Mouse (Mus musculus) bone marrow, adult 2 months (tissue): ENCODE measurements around the gene Rpl12. TPM values are rescaled to one million over a fixed set of nuclear protein-coding genes. Genes with fewer than 3 reads are reported as not detected.
"Not testable (repeated sequence)": the region's sequence is repeated elsewhere in the genome, so short reads cannot be mapped to it uniquely, and the experiment has no call there.

Experiments
- H3K27ac ChIP-seq: fragments of 200-500 bp; 2 replicates; pipeline ENCODE4 v1.5.1; 2012; ENCODE audit warnings: low read depth, mild to moderate bottlenecking, control low read depth, inconsistent platforms, low read length; ENCODE audit not compliant: control insufficient read depth, poor library complexity, insufficient read depth
- H3K4me1 ChIP-seq: fragments of 200-500 bp; 2 replicates; pipeline ENCODE4 v1.6.1; 2011; ENCODE audit warnings: low read length; ENCODE audit not compliant: control insufficient read depth, insufficient read depth
- H3K4me3 ChIP-seq: fragments of 200-500 bp; replicated peaks from 2 replicates; pipeline ENCODE3; 2011; ENCODE audit warnings: mild to moderate bottlenecking, low read depth, low read length, control low read depth; ENCODE audit not compliant: control insufficient read depth
- CTCF ChIP-seq: fragments of 200-500 bp; IDR thresholded peaks from 2 replicates; pipeline ENCODE4 v1.5.1; 2011; ENCODE audit warnings: low read length, control low read depth; ENCODE audit not compliant: control insufficient read depth, insufficient read depth
- POLR2A ChIP-seq: fragments of 200-500 bp; IDR thresholded peaks from 2 replicates; pipeline ENCODE4 v1.6.1; 2011; ENCODE audit warnings: low read depth, mild to moderate bottlenecking, control low read depth, low read length, borderline replicate concordance; ENCODE audit not compliant: control insufficient read depth
- WGBS: fragments of 180-500 bp; shearing (Covaris S2); methylation state at CpG from one replicate; pipeline ENCODE4 v1.1.7; 2018; 5-methylcytosine and 5-hydroxymethylcytosine counted together
- polyA plus RNA-seq: library from polyadenylated mRNA; stranded (reverse); fragments of >200 nt; gene quantifications from 2 replicates; pipeline ENCODE4 v1.2.4, GENCODE M21; 2011; ENCODE audit warnings: low replicate concordance; ENCODE audit not compliant: missing spikeins, insufficient read depth, insufficient read length

The Rpl12 gene
- polyA plus RNA-seq, 1 experiment: 113 TPM

GRCm38 (mm10) chr2:32997081-32997480 is 35.7 kb downstream of the Rpl12 start:
- Histone ChIP-seq H3K27ac (no peak overlapping the region), H3K4me3 (no peak overlapping the region), H3K4me1 (no peaks in the 10 kb centered on the region)
- WGBS: 74% methylated on average over 6 of the region's 6 CpGs
- no peak for TF ChIP-seq POLR2A
- no peak for TF ChIP-seq CTCF

- Histone ChIP-seq H3K4me1 (no peaks in the 10 kb centered on the region), H3K27ac (no peak overlapping the region), H3K4me3 (no peak overlapping the region)
- WGBS: 78% methylated on average over 4 of the region's 4 CpGs
- TF ChIP-seq CTCF (no peak), POLR2A (no peak)
Measured at GRCm38 (mm10) chr2:32997792-32998191, 36.4 kb downstream of the Rpl12 start.

- WGBS: 75% methylated on average over 2 of the region's 2 CpGs
- TF ChIP-seq POLR2A (no peak), CTCF (no peak)
- no peak overlapping the region for H3K27ac ChIP-seq
- H3K4me3 ChIP-seq: no peak overlapping the region
- no peaks in the 10 kb centered on the region for H3K4me1 ChIP-seq
Measured at GRCm38 (mm10) chr2:32999752-33000151, 38.4 kb downstream of the Rpl12 start.

DNA sequence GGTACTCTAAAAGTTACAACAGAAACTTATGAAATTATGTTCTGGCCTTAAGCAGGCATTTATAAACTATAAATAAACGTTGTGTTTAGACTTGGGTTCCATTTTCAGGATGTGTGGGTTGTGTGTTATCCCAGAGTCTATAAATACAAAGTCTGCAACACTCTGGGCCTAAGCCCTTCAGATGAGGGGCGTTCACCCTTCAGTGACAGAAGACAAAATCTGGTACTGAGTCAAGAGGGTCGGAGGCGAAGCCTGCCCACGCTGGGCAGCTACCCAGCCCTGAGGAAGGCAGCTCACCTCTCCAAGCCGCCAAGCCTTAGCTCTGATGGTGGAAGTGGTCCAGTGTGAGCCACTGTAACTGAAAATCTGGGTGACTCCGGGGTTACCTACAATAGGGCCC is 40.8 kb downstream of the Rpl12 start:
- 81% methylated on average over 7 of the region's 7 CpGs for WGBS
- Histone ChIP-seq H3K4me1 (no peaks in the 10 kb centered on the region), H3K27ac (no peak overlapping the region), H3K4me3 (no peak overlapping the region)
- TF ChIP-seq POLR2A (no peak), CTCF (no peak)

- 61% methylated on average over 5 of the region's 5 CpGs for whole genome bisulfite sequencing
- Histone ChIP-seq H3K4me3 (no peak overlapping the region), H3K27ac (no peak overlapping the region), H3K4me1 (no peaks in the 10 kb centered on the region)
- TF ChIP-seq POLR2A: no peak
- TF ChIP-seq CTCF: no peak
Measured at GRCm38 (mm10) chr2:33005041-33005440, 43.7 kb downstream of the Rpl12 start.

DNA sequence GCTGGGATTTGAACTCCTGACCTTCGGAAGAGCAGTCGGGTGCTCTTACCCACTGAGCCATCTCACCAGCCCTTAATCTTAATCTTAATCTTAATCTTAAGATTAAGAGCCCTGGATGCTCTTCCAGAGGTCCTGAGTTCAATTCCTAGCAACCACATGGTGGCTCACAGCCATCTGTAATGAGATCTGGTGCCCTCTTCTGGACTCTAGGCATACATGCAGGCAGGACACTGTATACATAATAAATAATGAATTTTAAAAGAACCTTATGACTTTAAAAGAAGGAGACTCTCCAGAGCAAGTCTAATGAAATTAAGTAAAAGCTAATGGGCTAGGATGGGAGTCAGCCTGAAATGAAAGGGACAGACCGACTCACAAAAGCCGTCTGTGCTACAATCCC is 47.7 kb downstream of the Rpl12 start:
- H3K4me3 ChIP-seq, H3K4me1 ChIP-seq, H3K27ac ChIP-seq: not testable (repeated sequence)
- 75% methylated on average over 4 of the region's 4 CpGs for WGBS

GRCm38 (mm10) chr2:33014877-33015276 is 53.5 kb downstream of the Rpl12 start:
- no peak overlapping the region for H3K4me3 ChIP-seq
- TF ChIP-seq CTCF (no peak), POLR2A (no peak)
- H3K27ac ChIP-seq: no peak overlapping the region
- WGBS: 78% methylated on average over 5 of the region's 5 CpGs
- no peaks in the 10 kb centered on the region; the same call in none of the 2 replicates for H3K4me1 ChIP-seq

Other genes starting within 250 kb of the Rpl12 start
- gene Cdk9, start 248.5 kb upstream of the Rpl12 start, polyA plus RNA-seq: 105 and 154 TPM in 2 replicates
- 23.3 and 51.8 TPM in 2 replicates for gene Sh2d3c, start 240.5 kb upstream of the Rpl12 start, polyA plus RNA-seq
- not detected in 2 replicates for gene 6330409D20Rik, start 220.5 kb upstream of the Rpl12 start, polyA plus RNA-seq
- gene Tor2a, start 204.3 kb upstream of the Rpl12 start, polyA plus RNA-seq: 9.2 and 13.6 TPM in 2 replicates
- gene Ttc16, start 185.9 kb upstream of the Rpl12 start, polyA plus RNA-seq: 1.1 and 1.5 TPM in 2 replicates
- gene Ptrh1, start 185.8 kb upstream of the Rpl12 start, polyA plus RNA-seq: 1.7 and 2.7 TPM in 2 replicates
- not detected in 2 replicates for gene Cfap157, start 177.1 kb upstream of the Rpl12 start, polyA plus RNA-seq
- gene Stxbp1, start 114.3 kb upstream of the Rpl12 start, polyA plus RNA-seq: 2.5 and 3.2 TPM in 2 replicates
- 2.1 and 9.9 TPM in 2 replicates for gene Fam129b, start 85.4 kb upstream of the Rpl12 start, polyA plus RNA-seq
- gene Lrsam1, start 55 bp downstream of the Rpl12 start, polyA plus RNA-seq: 2.3 and 4.1 TPM in 2 replicates
- gene Slc2a8, start 20.5 kb downstream of the Rpl12 start, polyA plus RNA-seq: 6.4 and 6.7 TPM in 2 replicates
- gene Garnl3, start 170.1 kb downstream of the Rpl12 start, polyA plus RNA-seq: 0.34 and 0.67 TPM in 2 replicates